Mouse (Mus musculus): ENCODE measurements around the gene Tmem131l.
A peak's percentile ranks its signal among the peaks of the same experiment; 100 is the strongest.

Tmem131l gene

GRCm38 (mm10) chr3:84048729-84049175, 8.8 kb upstream of the Tmem131l start:
- peak; percentile 40 for DNase-seq (ENCODE audit: low read depth, low spot score)

DNA sequence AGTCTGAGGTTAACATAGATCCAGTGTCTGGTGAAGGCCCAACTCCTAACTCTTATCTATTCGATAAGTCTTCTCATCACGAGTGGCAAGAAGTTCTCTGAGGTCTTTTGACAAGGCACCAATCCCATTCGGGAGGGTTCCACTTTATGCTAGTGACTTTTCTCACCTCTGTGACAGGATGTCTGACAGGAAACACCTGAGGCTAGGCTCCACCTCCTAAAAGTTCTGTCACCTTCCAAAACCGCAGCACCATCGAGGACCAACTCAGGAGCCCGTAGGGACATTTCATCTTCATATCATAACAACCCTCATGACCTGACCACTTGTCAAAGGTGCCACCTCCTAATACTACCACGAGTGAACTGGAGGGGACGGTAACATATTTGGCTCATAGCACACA, 6.2 kb upstream of the Tmem131l start:
- DNase-seq (ENCODE audit: low read depth, low spot score): no peak

DNA sequence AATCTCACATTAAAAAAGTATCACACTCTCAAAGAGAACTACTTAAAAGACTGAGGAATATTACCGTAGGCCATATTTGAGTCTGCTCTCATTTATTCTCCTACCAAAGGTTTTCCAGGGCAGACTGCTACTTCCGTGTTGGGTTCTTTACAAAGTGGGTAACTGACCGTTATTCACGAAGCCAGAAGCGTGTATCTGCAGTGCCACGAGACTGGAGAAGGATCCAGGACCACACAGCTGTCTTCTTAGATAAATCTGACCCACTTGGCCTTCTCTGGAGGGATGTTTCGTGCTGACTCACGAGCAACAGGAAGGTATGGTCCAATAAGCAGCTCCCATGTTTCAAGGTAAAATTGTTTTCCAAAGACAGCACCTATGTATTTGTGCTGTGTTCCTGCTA, 1.8 kb upstream of the Tmem131l start:
- DNase-seq (ENCODE audit: low read depth, low spot score): no peak

DNA sequence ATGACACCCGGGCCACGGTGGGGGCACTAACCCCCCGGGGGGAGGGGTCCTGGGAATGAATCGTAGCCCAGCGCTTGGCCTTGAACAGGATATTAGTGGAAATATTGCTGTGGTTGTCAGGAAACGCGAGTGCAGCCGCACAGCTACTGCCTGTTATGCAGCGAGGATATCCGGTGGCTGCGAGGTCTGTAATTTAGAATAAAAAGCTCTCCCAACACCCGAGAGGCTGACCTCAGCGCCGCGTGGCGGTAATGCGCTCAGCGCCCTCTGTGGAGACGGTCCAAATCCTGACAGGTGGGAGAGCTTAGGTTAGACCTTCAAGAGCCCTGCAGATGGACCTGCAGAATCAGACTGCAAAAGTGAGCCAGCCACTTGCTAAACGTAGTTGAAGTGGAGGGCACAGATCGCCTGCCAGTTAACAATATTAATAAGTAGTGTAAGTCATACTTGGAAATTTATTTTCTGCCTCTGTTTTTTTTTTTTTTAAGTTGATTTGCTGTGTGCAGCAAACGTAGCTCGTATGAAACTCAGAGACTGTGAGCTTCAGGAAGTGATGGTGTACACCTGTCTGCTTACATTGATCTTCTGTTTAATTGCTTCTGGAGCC, 604 bp upstream of the Tmem131l start:
- DNase-seq (ENCODE audit: low read depth, low spot score): peak; percentile 74

GRCm38 (mm10) chr3:84038981-84039645, 862 bp downstream of the Tmem131l start:
- peak; percentile 76 for DNase-seq (ENCODE audit: low read depth, low spot score)

DNA sequence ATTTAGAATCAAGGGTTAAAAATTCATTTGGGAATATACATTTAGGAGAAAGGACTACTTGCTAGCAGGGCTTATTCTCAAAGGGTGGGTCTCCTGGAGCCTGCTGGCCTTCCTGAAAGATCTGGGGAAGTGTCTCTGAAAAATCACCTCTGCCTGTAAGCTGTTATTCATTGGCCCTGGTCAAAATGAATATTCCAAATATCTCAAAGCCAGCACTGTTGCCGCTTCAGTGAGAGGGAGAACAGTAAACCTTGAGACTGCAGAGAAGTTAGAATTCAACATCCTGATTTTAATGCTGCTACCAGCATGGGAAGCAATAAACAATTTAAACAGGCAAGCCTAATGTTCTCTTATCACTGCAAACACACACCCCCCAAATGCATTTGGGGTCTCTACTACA, 1.8 kb downstream of the Tmem131l start:
- DNase-seq (ENCODE audit: low read depth, low spot score): no peak

DNA sequence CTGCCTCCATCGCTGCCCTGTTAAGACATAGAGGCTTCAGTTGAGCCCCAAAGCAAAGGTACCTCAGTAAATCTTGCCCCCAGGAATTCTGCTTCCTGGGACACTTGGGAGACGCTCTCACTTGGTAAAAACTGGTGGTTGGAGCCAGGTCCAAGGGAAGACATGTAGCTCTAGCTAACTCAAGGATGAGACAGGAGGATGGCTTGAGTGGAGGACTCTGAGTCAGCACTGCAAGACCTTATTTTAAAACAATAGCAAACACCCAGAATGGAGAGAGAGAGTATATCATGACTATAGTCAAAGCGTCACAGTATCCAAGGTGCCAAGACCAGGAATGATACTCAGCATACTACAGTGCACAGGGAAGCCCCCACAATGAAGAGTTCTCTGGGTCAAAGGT, 2.4 kb downstream of the Tmem131l start:
- no peak for DNase-seq (ENCODE audit: low read depth, low spot score)

DNA sequence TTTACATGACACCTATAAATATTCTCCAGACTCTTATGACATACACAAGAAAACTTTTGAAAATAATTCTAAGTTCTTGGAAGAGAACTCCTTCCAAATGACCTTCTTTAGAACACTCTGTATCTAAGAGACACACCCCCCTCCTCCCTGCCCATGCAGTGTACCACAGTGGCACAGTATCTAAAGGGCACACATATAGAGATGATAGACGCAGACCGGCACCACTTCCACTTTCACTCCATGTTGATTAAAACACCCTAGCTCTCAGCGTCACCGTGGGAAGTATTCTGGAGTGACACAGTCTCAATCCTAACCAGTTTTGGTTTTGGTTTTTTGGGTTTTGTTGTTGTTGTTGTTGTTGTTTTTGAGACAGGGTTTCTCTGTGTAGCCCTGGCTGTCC, 3.1 kb downstream of the Tmem131l start:
- no peak for DNase-seq (ENCODE audit: low read depth, low spot score)

DNA sequence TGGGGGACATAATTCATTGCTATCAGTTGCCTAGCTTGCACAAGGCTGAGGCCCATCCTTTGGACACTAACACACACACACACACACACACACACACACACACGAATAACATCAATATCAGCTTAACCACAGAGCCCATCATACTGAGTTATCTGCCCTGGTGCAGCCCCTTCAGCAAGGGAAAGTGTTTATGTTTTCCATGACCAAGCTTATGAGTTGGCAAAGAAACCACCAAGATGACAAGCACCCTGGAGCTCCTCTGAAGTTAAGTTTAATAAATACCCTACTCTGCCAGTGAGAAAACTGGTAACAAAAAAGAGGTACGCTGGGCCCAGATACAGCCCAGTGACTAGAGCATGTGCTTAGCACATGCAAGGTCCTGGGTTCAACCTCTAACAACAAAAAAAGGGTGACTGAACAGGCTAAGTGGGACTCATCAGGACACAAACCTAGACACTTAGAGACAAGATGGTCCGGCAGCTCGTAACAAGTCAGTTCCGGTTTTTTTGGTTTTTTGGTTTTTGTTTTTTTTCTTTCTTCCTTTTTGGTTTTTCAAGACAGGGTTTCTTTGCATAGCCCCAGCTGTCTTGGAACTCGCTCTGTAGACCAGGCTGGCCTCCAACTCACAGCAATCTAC, 4.1 kb downstream of the Tmem131l start:
- DNase-seq (ENCODE audit: low read depth, low spot score): no peak

DNA sequence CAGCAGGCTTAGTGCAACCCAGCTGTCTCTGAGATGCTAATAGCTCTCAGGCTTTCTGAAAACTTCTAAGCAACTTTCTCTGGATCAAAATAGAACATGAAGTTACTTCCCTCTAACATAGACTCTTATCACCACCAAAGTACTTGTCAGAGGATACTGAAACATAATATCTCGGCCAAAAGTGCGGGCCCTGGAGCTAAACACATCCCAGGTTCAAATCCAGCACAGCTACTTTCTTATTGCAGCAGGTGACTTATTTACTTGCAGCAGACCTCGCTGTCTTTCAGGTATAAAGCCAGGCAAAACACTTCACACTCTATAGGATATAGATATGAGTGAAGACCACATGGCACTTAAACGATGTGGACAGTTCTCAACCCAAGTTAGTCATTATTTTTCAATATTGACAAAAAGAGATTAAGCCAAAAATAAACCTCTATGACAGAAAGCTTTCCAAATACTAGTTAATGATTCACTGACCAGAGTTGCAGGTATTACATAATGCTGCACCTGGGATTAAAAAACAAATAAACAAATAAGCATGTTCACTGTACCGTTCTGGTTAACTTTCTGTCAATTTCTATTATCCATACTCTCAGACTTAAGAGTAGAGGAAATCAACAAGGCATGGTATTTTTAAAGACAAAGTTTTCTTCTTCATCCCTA, 5.7 kb downstream of the Tmem131l start:
- no peak for DNase-seq (ENCODE audit: low read depth, low spot score)

- DNase-seq (ENCODE audit: low read depth, low spot score): no peak
Observed at GRCm38 (mm10) chr3:84032933-84033730, 6.8 kb downstream of the Tmem131l start.

DNA sequence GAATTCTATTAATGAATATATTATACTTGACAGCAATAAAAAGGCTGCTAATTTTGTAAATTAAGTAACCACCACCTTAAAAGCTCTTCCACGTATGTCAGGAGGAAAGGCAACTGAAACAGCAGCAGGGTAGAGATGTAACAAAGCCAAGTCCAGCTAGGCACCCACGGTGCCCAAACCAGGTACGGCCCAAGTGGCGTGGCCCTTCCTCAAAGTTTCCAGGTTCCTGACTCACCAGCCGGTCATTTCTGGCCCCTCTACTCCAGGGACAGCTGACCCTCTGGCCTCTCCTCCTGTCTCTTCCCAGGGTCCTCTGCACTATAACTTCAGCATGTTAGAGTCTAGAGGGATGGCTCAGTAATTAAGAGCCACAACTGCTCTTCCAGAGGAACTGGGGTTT, 7.6 kb downstream of the Tmem131l start:
- DNase-seq (ENCODE audit: low read depth, low spot score): no peak

- no peak for DNase-seq (ENCODE audit: low read depth, low spot score)
Observed at GRCm38 (mm10) chr3:84031216-84031615, 8.8 kb downstream of the Tmem131l start.

GRCm38 (mm10) chr3:84028968-84029367, 11.0 kb downstream of the Tmem131l start:
- no peak for DNase-seq (ENCODE audit: low read depth, low spot score)

DNA sequence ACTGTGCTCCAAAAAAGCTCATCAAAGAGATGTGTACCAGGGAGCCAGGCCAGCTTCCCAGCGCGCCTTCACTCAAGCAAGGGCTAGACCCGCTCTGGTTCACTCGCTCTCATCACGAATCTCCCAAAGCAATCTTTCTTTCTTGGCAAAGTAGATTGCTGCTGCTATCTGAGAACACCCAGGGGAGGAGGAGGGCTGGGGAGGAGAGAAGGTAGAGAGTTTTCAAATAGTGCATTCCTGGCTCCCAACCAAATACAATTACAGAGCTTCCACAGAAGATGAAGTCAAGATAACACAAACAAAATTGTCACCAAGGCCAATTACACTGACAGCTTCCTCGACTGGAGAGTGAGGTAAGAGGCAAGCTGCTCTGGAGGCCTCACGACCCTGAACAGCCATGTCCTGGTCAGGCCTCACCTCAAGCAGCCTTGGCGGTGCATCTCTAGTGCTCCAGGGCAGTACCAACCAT, 12.2 kb downstream of the Tmem131l start:
- DNase-seq (ENCODE audit: low read depth, low spot score): no peak

- DNase-seq (ENCODE audit: low read depth, low spot score): no peak
Observed at GRCm38 (mm10) chr3:84024512-84025072, 15.4 kb downstream of the Tmem131l start.

DNA sequence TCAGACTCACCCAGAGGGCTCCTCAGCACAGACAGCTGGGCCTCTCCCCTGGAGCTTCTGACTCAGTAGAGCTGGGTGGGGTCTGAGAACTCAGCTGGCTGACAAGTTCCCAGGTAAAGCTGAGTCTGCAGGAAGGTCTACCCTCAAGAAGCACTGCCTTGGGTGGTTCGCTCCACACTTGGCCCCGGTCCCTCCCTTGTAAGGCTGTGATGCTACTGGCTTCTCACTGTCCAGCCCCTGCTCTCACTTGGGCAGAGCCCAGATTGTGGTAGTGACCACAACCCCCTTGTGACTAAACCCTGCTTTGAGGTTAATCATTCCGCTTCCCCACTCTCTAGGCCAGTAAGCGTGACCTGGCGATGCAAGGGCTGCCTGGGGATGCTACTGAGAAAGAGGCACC, 17.3 kb downstream of the Tmem131l start:
- DNase-seq (ENCODE audit: low read depth, low spot score): no peak

DNA sequence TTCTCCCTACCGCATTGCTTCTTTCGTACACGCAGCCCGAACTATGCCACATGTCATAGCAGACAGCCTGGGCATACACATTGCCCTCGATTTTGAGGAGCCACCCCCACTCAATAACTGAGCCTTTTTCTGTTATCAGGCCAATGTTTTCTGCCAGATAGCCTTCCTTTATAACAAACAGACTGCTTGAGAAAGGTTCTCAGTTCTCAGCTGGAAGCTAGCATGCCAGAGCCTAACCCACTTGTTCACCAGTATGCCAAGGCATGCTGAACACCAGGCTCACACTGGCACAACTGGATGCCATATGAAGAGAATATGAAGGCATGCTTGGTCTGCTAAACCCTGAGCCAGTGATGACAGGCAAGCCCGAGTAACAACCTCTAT, 17.8 kb downstream of the Tmem131l start:
- DNase-seq (ENCODE audit: low read depth, low spot score): no peak

DNA sequence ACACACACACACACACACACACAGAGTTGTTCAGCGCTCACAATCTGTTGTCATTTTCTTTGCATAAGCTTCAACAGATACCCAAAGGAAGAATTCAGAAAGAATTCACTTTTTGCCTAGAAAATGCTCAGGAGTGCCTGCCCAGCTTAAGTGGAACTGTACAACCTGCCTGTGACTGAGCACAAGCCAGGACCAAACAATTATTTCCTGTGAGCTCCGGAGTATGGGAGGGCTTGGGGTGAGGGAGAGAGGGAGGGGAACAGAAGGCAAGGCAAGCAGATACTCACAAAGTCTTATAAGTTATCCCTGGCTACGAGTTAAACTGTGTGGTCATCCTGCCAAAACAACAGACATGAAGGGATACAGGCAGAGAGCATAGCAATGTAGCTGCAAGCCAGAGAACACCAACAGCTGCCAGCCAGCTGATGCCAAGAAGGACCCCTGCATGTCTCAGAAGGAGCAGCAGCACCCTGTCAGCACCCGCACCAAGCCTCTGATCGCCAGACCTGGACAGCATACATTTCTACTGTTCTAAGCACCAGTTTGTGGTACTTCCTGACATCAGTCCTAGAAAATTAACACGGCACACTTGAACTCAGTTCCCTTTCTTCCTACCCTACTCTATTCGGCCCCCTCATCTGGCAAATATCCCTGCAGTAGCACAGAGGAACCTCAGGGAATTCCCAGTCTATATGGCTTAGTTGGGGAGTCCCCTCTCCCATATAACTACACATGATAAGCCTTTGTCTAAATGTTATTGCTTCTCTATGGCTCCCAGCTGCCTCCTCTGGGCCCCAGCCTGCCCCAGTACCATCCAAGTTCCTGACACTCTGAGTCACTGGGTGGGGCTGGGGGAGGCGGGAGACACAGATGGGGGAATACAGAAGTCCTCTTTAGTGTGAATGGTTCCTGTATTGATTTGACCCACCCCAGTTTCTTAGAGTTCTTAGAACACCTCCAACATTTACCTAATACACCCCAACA, 18.5 kb downstream of the Tmem131l start:
- no peak for DNase-seq (ENCODE audit: low read depth, low spot score)

DNA sequence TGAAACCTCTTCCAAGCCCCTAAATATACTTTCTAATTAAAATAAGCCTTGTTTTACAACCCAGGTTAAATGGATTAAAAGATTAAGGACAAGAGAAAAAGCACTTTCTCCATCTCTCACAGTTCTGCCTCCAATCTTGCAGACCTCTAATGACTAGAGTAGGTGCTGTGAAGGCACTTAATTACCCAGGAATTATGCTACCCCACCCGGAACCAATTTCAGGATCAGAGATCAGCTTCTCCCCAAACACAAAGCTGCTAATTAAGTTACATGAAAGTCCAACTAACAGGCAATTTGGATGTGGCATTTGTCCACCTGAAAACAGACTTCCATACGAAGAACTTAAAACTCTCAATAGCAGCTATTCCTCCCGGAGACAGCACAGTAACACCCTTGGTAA, 19.4 kb downstream of the Tmem131l start:
- no peak for DNase-seq (ENCODE audit: low read depth, low spot score)

Data from R1 (cell line).